Mouse (Mus musculus): ENCODE results near the gene Arhgef10l. TPM values are rescaled to one million over a fixed set of nuclear protein-coding genes. Genes with fewer than 3 reads are reported as not detected.
A peak's percentile ranks its signal among the peaks of the same experiment; 100 is the strongest.

The Arhgef10l gene
- polyA plus RNA-seq (2012; rRNA removed), result 5.9 and 7.2 TPM in 2 replicates

GRCm38 (mm10) chr4:140665760-140666159, at the start of gene Arhgef10l:
TSS of gene Arhgef10l (minus strand) at chr4:140666012.
- no peaks in the 10 kb centered on the region for H3K36me3 ChIP-seq (ENCODE audit: control insufficient read depth, insufficient read depth, low read length)
- TF ChIP-seq POLR2A (IDR thresholded peaks at IDR 0.05; ENCODE audit: control insufficient read depth, low read depth, low read length) (no peak), CTCF (IDR thresholded peaks at IDR 0.05; ENCODE audit: control insufficient read depth, insufficient read depth, insufficient replicate concordance, low read depth, low read length) (no peak)
- no peak within 1 kb of the TSS for H3K4me3 ChIP-seq (ENCODE audit: control insufficient read depth, low read depth, low read length)
- H3K27me3 ChIP-seq (ENCODE audit: control insufficient read depth, insufficient read depth, low read length), result no peaks in the 10 kb centered on the region
- H3K4me1 ChIP-seq (ENCODE audit: control insufficient read depth, insufficient read depth, low read length), result no peaks in the 10 kb centered on the region; the same call in 1 of the 2 replicates
- no peak within 1 kb of the TSS for H3K27ac ChIP-seq (ENCODE audit: control insufficient read depth, insufficient read depth, low read depth, low read length)

- Histone ChIP-seq H3K36me3 (ENCODE audit: control insufficient read depth, insufficient read depth, low read length) (peaks cover 5% of the 10 kb centered on the region), H3K27me3 (ENCODE audit: control insufficient read depth, insufficient read depth, low read length) (no peaks in the 10 kb centered on the region), H3K27ac (ENCODE audit: control insufficient read depth, insufficient read depth, low read depth, low read length) (no peak overlapping the region), H3K4me3 (ENCODE audit: control insufficient read depth, low read depth, low read length) (no peak overlapping the region), H3K4me1 (ENCODE audit: control insufficient read depth, insufficient read depth, low read length) (no peaks in the 10 kb centered on the region; the same call in 1 of the 2 replicates)
- TF ChIP-seq CTCF (IDR thresholded peaks at IDR 0.05; ENCODE audit: control insufficient read depth, insufficient read depth, insufficient replicate concordance, low read depth, low read length), result no peak
- no peak for TF ChIP-seq POLR2A (IDR thresholded peaks at IDR 0.05; ENCODE audit: control insufficient read depth, low read depth, low read length)
These were observed 48.8 kb upstream of the Arhgef10l start for GRCm38 (mm10) chr4:140714586-140714985.

GRCm38 (mm10) chr4:140713480-140714365, 47.9 kb upstream of the Arhgef10l start:
- no peak for TF ChIP-seq POLR2A (IDR thresholded peaks at IDR 0.05; ENCODE audit: control insufficient read depth, low read depth, low read length)
- peak; percentile 74; the same call in 1 of the 2 replicates for TF ChIP-seq CTCF (IDR thresholded peaks at IDR 0.05; ENCODE audit: control insufficient read depth, insufficient read depth, insufficient replicate concordance, low read depth, low read length)
- no peak overlapping the region for H3K4me3 ChIP-seq (ENCODE audit: control insufficient read depth, low read depth, low read length)
- H3K36me3 ChIP-seq (ENCODE audit: control insufficient read depth, insufficient read depth, low read length), result peaks cover 5% of the 10 kb centered on the region
- no peaks in the 10 kb centered on the region; the same call in 1 of the 2 replicates for H3K4me1 ChIP-seq (ENCODE audit: control insufficient read depth, insufficient read depth, low read length)
- no peak overlapping the region for H3K27ac ChIP-seq (ENCODE audit: control insufficient read depth, insufficient read depth, low read depth, low read length)
- no peaks in the 10 kb centered on the region for H3K27me3 ChIP-seq (ENCODE audit: control insufficient read depth, insufficient read depth, low read length)

GRCm38 (mm10) chr4:140711360-140711759, 45.5 kb upstream of the Arhgef10l start:
- no peak overlapping the region for H3K4me3 ChIP-seq (ENCODE audit: control insufficient read depth, low read depth, low read length)
- no peaks in the 10 kb centered on the region for H3K27me3 ChIP-seq (ENCODE audit: control insufficient read depth, insufficient read depth, low read length)
- TF ChIP-seq POLR2A (IDR thresholded peaks at IDR 0.05; ENCODE audit: control insufficient read depth, low read depth, low read length) (no peak), CTCF (IDR thresholded peaks at IDR 0.05; ENCODE audit: control insufficient read depth, insufficient read depth, insufficient replicate concordance, low read depth, low read length) (no peak)
- peaks cover 5% of the 10 kb centered on the region for H3K36me3 ChIP-seq (ENCODE audit: control insufficient read depth, insufficient read depth, low read length)
- no peak overlapping the region for H3K27ac ChIP-seq (ENCODE audit: control insufficient read depth, insufficient read depth, low read depth, low read length)
- no peaks in the 10 kb centered on the region; the same call in 1 of the 2 replicates for H3K4me1 ChIP-seq (ENCODE audit: control insufficient read depth, insufficient read depth, low read length)

- peaks cover 5% of the 10 kb centered on the region for H3K36me3 ChIP-seq (ENCODE audit: control insufficient read depth, insufficient read depth, low read length)
- no peak overlapping the region for H3K4me3 ChIP-seq (ENCODE audit: control insufficient read depth, low read depth, low read length)
- no peak for TF ChIP-seq CTCF (IDR thresholded peaks at IDR 0.05; ENCODE audit: control insufficient read depth, insufficient read depth, insufficient replicate concordance, low read depth, low read length)
- H3K27me3 ChIP-seq (ENCODE audit: control insufficient read depth, insufficient read depth, low read length), result no peaks in the 10 kb centered on the region
- H3K4me1 ChIP-seq (ENCODE audit: control insufficient read depth, insufficient read depth, low read length), result no peaks in the 10 kb centered on the region; the same call in 1 of the 2 replicates
- H3K27ac ChIP-seq (ENCODE audit: control insufficient read depth, insufficient read depth, low read depth, low read length), result no peak overlapping the region
These were observed 45.0 kb upstream of the Arhgef10l start for GRCm38 (mm10) chr4:140710781-140711180.

GRCm38 (mm10) chr4:140709617-140710016, 43.8 kb upstream of the Arhgef10l start:
- H3K27ac ChIP-seq (ENCODE audit: control insufficient read depth, insufficient read depth, low read depth, low read length), result no peak overlapping the region
- H3K36me3 ChIP-seq (ENCODE audit: control insufficient read depth, insufficient read depth, low read length), result peaks cover 5% of the 10 kb centered on the region
- TF ChIP-seq POLR2A (IDR thresholded peaks at IDR 0.05; ENCODE audit: control insufficient read depth, low read depth, low read length) (no peak), CTCF (IDR thresholded peaks at IDR 0.05; ENCODE audit: control insufficient read depth, insufficient read depth, insufficient replicate concordance, low read depth, low read length) (no peak)
- H3K27me3 ChIP-seq (ENCODE audit: control insufficient read depth, insufficient read depth, low read length), result no peaks in the 10 kb centered on the region
- H3K4me3 ChIP-seq (ENCODE audit: control insufficient read depth, low read depth, low read length), result no peak overlapping the region
- H3K4me1 ChIP-seq (ENCODE audit: control insufficient read depth, insufficient read depth, low read length), result no peaks in the 10 kb centered on the region; the same call in none of the 2 replicates

GRCm38 (mm10) chr4:140709111-140709510, 43.3 kb upstream of the Arhgef10l start:
- Histone ChIP-seq H3K4me3 (ENCODE audit: control insufficient read depth, low read depth, low read length) (no peak overlapping the region), H3K27me3 (ENCODE audit: control insufficient read depth, insufficient read depth, low read length) (no peaks in the 10 kb centered on the region), H3K27ac (ENCODE audit: control insufficient read depth, insufficient read depth, low read depth, low read length) (no peak overlapping the region), H3K36me3 (ENCODE audit: control insufficient read depth, insufficient read depth, low read length) (peaks cover 5% of the 10 kb centered on the region), H3K4me1 (ENCODE audit: control insufficient read depth, insufficient read depth, low read length) (peaks cover 5% of the 10 kb centered on the region)
- TF ChIP-seq POLR2A (IDR thresholded peaks at IDR 0.05; ENCODE audit: control insufficient read depth, low read depth, low read length), result no peak
- no peak for TF ChIP-seq CTCF (IDR thresholded peaks at IDR 0.05; ENCODE audit: control insufficient read depth, insufficient read depth, insufficient replicate concordance, low read depth, low read length)
